Mouse (Mus musculus): ENCODE measurements at regions not wholly inside any gene's neighbourhood (a gene's known extent, or its start where the extent isn't known, plus 50 kb on each side); places are given as distances from the start of the nearest gene placed in this dataset.

GRCm38 (mm10) chr15:62358338-62359239 is 1435.8 kb upstream of the A1bg start:
- no peaks in the 10 kb centered on the region for H3K4me1 ChIP-seq
- H3K27ac ChIP-seq = no peak overlapping the region
- H3K4me3 ChIP-seq = no peak overlapping the region
- no peaks in the 10 kb centered on the region for H3K27me3 ChIP-seq (ENCODE audit: low read depth, poor library complexity, severe bottlenecking)
- H3K9me3 ChIP-seq (replicated peaks) = no peaks in the 10 kb centered on the region
- H3K36me3 ChIP-seq = no peaks in the 10 kb centered on the region
- no peak for DNase-seq (ENCODE audit: low spot score)
- 74% methylated on average over 8 of the region's 8 CpGs for WGBS

GRCm38 (mm10) chr15:62353786-62354185 is 1431.0 kb upstream of the A1bg start:
- no peaks in the 10 kb centered on the region for H3K4me1 ChIP-seq
- H3K4me3 ChIP-seq = no peak overlapping the region
- DNase-seq (ENCODE audit: low spot score) = no peak
- H3K9me3 ChIP-seq (replicated peaks) = no peaks in the 10 kb centered on the region
- H3K27ac ChIP-seq = no peak overlapping the region
- H3K36me3 ChIP-seq = no peaks in the 10 kb centered on the region
- 85% methylated on average over 4 of the region's 4 CpGs for WGBS
- no peaks in the 10 kb centered on the region for H3K27me3 ChIP-seq (ENCODE audit: low read depth, poor library complexity, severe bottlenecking)

GRCm38 (mm10) chr15:62350862-62351757 is 1428.3 kb upstream of the A1bg start:
- DNase-seq (ENCODE audit: low spot score) = no peak
- Histone ChIP-seq H3K4me3 (no peak overlapping the region), H3K27ac (no peak overlapping the region), H3K4me1 (no peaks in the 10 kb centered on the region), H3K27me3 (ENCODE audit: low read depth, poor library complexity, severe bottlenecking) (no peaks in the 10 kb centered on the region), H3K36me3 (no peaks in the 10 kb centered on the region), H3K9me3 (replicated peaks) (no peaks in the 10 kb centered on the region)
- 88% methylated on average over 6 of the region's 6 CpGs for WGBS

GRCm38 (mm10) chr15:62349981-62350380 is 1427.2 kb upstream of the A1bg start:
- WGBS = 97% methylated on average over 3 of the region's 3 CpGs
- no peaks in the 10 kb centered on the region for H3K9me3 ChIP-seq (replicated peaks)
- H3K27ac ChIP-seq = no peak overlapping the region
- H3K4me1 ChIP-seq = no peaks in the 10 kb centered on the region
- H3K4me3 ChIP-seq = no peak overlapping the region
- DNase-seq (ENCODE audit: low spot score) = no peak
- no peaks in the 10 kb centered on the region for H3K27me3 ChIP-seq (ENCODE audit: low read depth, poor library complexity, severe bottlenecking)
- no peaks in the 10 kb centered on the region for H3K36me3 ChIP-seq

- DNase-seq (ENCODE audit: low spot score) = no peak
- H3K27ac ChIP-seq = no peak overlapping the region
- H3K36me3 ChIP-seq = no peaks in the 10 kb centered on the region
- H3K4me3 ChIP-seq = no peak overlapping the region
- no peaks in the 10 kb centered on the region for H3K4me1 ChIP-seq
- H3K27me3 ChIP-seq (ENCODE audit: low read depth, poor library complexity, severe bottlenecking) = no peaks in the 10 kb centered on the region
- 91% methylated on average over 2 of the region's 2 CpGs for WGBS
- no peaks in the 10 kb centered on the region for H3K9me3 ChIP-seq (replicated peaks)
Measured at GRCm38 (mm10) chr15:62348956-62349355, 1426.1 kb upstream of the A1bg start.

- H3K4me3 ChIP-seq = no peak overlapping the region
- no peaks in the 10 kb centered on the region for H3K4me1 ChIP-seq
- DNase-seq (ENCODE audit: low spot score) = no peak
- no peaks in the 10 kb centered on the region for H3K36me3 ChIP-seq
- 93% methylated on average over 2 of the region's 2 CpGs for WGBS
- H3K27me3 ChIP-seq (ENCODE audit: low read depth, poor library complexity, severe bottlenecking) = no peaks in the 10 kb centered on the region
- no peaks in the 10 kb centered on the region for H3K9me3 ChIP-seq (replicated peaks)
- no peak overlapping the region for H3K27ac ChIP-seq
Measured at GRCm38 (mm10) chr15:62347697-62348096, 1424.9 kb upstream of the A1bg start.

GRCm38 (mm10) chr15:62345893-62346292 is 1423.1 kb upstream of the A1bg start:
- Histone ChIP-seq H3K27ac (no peak overlapping the region), H3K4me3 (no peak overlapping the region), H3K9me3 (replicated peaks) (no peaks in the 10 kb centered on the region), H3K36me3 (no peaks in the 10 kb centered on the region), H3K27me3 (ENCODE audit: low read depth, poor library complexity, severe bottlenecking) (no peaks in the 10 kb centered on the region), H3K4me1 (no peaks in the 10 kb centered on the region)
- WGBS = 88% methylated on average over 5 of the region's 5 CpGs
- DNase-seq (ENCODE audit: low spot score) = no peak

- no peak for DNase-seq (ENCODE audit: low spot score)
- WGBS = 79% methylated on average over 6 of the region's 6 CpGs
- no peaks in the 10 kb centered on the region for H3K9me3 ChIP-seq (replicated peaks)
- H3K27me3 ChIP-seq (ENCODE audit: low read depth, poor library complexity, severe bottlenecking) = no peaks in the 10 kb centered on the region
- no peak overlapping the region for H3K4me3 ChIP-seq
- no peaks in the 10 kb centered on the region for H3K36me3 ChIP-seq
- no peak overlapping the region for H3K27ac ChIP-seq
- H3K4me1 ChIP-seq = no peaks in the 10 kb centered on the region
Measured at GRCm38 (mm10) chr15:62336454-62337284, 1413.9 kb upstream of the A1bg start.

GRCm38 (mm10) chr15:62334256-62335009 is 1411.6 kb upstream of the A1bg start:
- no peaks in the 10 kb centered on the region for H3K27me3 ChIP-seq (ENCODE audit: low read depth, poor library complexity, severe bottlenecking)
- no peak overlapping the region for H3K27ac ChIP-seq
- no peaks in the 10 kb centered on the region for H3K4me1 ChIP-seq
- no peaks in the 10 kb centered on the region for H3K9me3 ChIP-seq (replicated peaks)
- DNase-seq (ENCODE audit: low spot score) = no peak
- H3K36me3 ChIP-seq = no peaks in the 10 kb centered on the region
- no peak overlapping the region for H3K4me3 ChIP-seq
- WGBS = 92% methylated on average over 4 of the region's 4 CpGs

- whole genome bisulfite sequencing = 93% methylated on average over 5 of the region's 5 CpGs
Measured at GRCm38 (mm10) chr15:62332129-62332528, 1409.3 kb upstream of the A1bg start.

GRCm38 (mm10) chr15:62331138-62331800 is 1408.5 kb upstream of the A1bg start:
- no peaks in the 10 kb centered on the region for H3K27me3 ChIP-seq (ENCODE audit: low read depth, poor library complexity, severe bottlenecking)
- no peak overlapping the region for H3K4me3 ChIP-seq
- H3K36me3 ChIP-seq = no peaks in the 10 kb centered on the region
- 92% methylated on average over 3 of the region's 3 CpGs for WGBS
- H3K4me1 ChIP-seq = peaks cover 18% of the 10 kb centered on the region
- DNase-seq (ENCODE audit: low spot score) = no peak
- H3K9me3 ChIP-seq (replicated peaks) = no peaks in the 10 kb centered on the region
- H3K27ac ChIP-seq = no peak overlapping the region

More at GRCm38 (mm10) chr15:62332129-62332528, 1409.3 kb upstream of the A1bg start:
- H3K36me3 ChIP-seq = no peaks in the 10 kb centered on the region
- H3K4me3 ChIP-seq = no peak overlapping the region
- H3K9me3 ChIP-seq (replicated peaks) = no peaks in the 10 kb centered on the region
- H3K4me1 ChIP-seq = peaks cover 18% of the 10 kb centered on the region
- no peaks in the 10 kb centered on the region for H3K27me3 ChIP-seq (ENCODE audit: low read depth, poor library complexity, severe bottlenecking)
- no peak for DNase-seq (ENCODE audit: low spot score)
- no peak overlapping the region for H3K27ac ChIP-seq

Data from limb, embryonic 10.5 days (tissue).